Mouse (Mus musculus) thymus, adult 2 months (tissue): Measurements from ENCODE around the gene Bik. TPM values are rescaled to one million over a fixed set of nuclear protein-coding genes. Genes with fewer than 3 reads are reported as not detected.

Source experiments
- DNase-seq: peaks from one replicate; pipeline ENCODE4 v3.0.0; 2021
- H3K27ac ChIP-seq: fragments of 200-500 bp; 2 replicates; pipeline ENCODE4 v1.5.1; 2012; ENCODE audit warnings: low read length, control low read depth; ENCODE audit not compliant: control insufficient read depth, insufficient read depth
- H3K27me3 ChIP-seq: fragments of 200-500 bp; 2 replicates; pipeline ENCODE4 v1.6.1; 2012; ENCODE audit warnings: mild to moderate bottlenecking, low read length, moderate library complexity, mixed read lengths; ENCODE audit not compliant: control insufficient read depth, insufficient read depth
- H3K36me3 ChIP-seq: fragments of 200-500 bp; 2 replicates; pipeline ENCODE4 v1.6.1; 2012; ENCODE audit warnings: mild to moderate bottlenecking, low read length, moderate library complexity; ENCODE audit not compliant: control insufficient read depth, insufficient read depth
- H3K4me1 ChIP-seq: fragments of 200-500 bp; replicated peaks from 2 replicates; pipeline ENCODE4 v1.6.1; 2012; ENCODE audit warnings: low read length; ENCODE audit not compliant: control insufficient read depth, insufficient read depth
- H3K4me3 ChIP-seq: fragments of 200-500 bp; 2 replicates; pipeline ENCODE4 v1.5.1; 2012; ENCODE audit warnings: mild to moderate bottlenecking, low read length, control low read depth, moderate library complexity; ENCODE audit not compliant: control insufficient read depth, insufficient read depth
- CTCF ChIP-seq: fragments of 200-500 bp; IDR thresholded peaks from 2 replicates; pipeline ENCODE4 v1.5.1; 2012; ENCODE audit warnings: mild to moderate bottlenecking, control low read depth, low read length, moderate library complexity, borderline replicate concordance; ENCODE audit not compliant: control insufficient read depth, poor library complexity, insufficient read depth; ENCODE audit errors: extremely low read depth
- POLR2A ChIP-seq: fragments of 200-500 bp; IDR thresholded peaks from 2 replicates; pipeline ENCODE4 v1.6.1; 2012; ENCODE audit warnings: mild to moderate bottlenecking, low read length, control low read depth, moderate library complexity; ENCODE audit not compliant: control insufficient read depth, poor library complexity, insufficient read depth; ENCODE audit errors: extremely low read depth
- WGBS: fragments of 180-500 bp; shearing (Covaris S2); methylation state at CpG from one replicate; pipeline ENCODE4 v1.1.7; 2018; 5-methylcytosine and 5-hydroxymethylcytosine counted together
- polyA plus RNA-seq: library from polyadenylated mRNA; depleted of rRNA; stranded (reverse); fragments of >200 nt; gene quantifications from 2 replicates; pipeline ENCODE4 v1.2.3, GENCODE M21; 2012

Gene Bik
- polyA plus RNA-seq, 1 experiment, result 14.7 TPM

DNA sequence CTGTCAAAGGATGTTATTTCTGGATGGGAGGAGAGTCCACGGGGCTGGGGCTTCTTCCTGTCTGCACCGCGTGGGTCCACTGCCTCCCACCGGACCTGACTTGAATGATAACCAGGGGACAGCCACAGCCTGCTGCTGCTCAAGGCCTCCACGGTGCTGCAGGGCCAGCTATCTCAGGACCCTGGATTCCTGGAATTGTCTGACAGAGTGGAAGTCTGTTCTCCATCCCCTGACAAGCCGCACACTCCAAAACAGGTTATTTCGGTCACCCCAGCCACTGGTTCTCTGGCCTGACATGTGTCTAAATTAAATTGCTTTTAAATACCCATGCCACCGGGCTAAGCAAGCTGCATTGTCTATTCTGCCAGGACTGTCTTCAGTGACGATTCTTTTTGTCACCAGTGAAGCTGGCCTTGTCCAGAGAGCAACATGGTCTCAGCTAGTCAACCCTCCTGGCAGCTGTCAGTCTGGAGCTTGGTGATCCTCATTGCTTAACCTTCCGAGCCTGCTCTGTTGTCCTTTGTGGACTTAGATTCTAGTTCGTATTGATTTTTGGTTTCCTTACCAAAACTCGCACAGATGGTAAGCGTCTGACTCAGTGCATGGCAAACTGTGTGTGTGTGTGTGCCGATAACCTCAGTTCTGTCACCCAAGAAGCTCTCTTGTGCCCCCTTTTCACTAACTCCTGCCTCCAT is 2.9 kb upstream of the Bik start:
- 82% methylated on average over 14 of the region's 14 CpGs for WGBS
- peaks cover 2% of the 10 kb centered on the region; the same call in 1 of the 2 replicates for H3K27me3 ChIP-seq
- H3K4me1 ChIP-seq, result peaks cover 6% of the 10 kb centered on the region; the same call in 1 of the 2 replicates
- TF ChIP-seq CTCF, result no peak
- no peak for TF ChIP-seq POLR2A
- no peak overlapping the region for H3K27ac ChIP-seq
- DNase-seq, result no peak
- H3K4me3 ChIP-seq, result no peak overlapping the region
- no peaks in the 10 kb centered on the region for H3K36me3 ChIP-seq

DNA sequence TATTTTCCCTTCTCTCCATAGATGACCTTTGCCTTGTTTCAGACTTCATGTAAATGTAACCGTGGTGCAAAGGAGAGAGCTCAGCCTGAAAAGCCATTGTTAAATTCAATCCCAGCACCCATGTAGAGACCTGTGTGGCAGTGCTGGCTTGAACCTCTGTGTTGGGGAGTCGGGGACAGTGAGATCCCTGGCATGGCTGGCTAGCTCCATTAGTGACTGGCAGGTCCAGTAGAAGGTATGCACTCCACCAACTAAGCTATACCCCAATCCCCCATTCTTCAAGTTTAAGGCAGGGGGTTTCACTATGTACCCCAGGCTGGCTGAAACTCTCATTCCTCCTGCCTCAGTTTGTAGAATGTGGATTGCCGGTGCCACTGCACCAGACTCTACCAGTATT is 2.3 kb upstream of the Bik start:
- TF ChIP-seq POLR2A (no peak), CTCF (no peak)
- 93% methylated on average over 3 of the region's 3 CpGs for WGBS
- Histone ChIP-seq H3K27me3 (peaks cover 2% of the 10 kb centered on the region; the same call in 1 of the 2 replicates), H3K36me3 (no peaks in the 10 kb centered on the region), H3K4me3 (no peak overlapping the region), H3K4me1 (peaks cover 6% of the 10 kb centered on the region; the same call in 1 of the 2 replicates), H3K27ac (no peak overlapping the region)
- DNase-seq, result no peak

GRCm38 (mm10) chr15:83527092-83527437 is 403 bp downstream of the Bik start:
- Histone ChIP-seq H3K27me3 (peaks cover 2% of the 10 kb centered on the region; the same call in 1 of the 2 replicates), H3K27ac (no peak overlapping the region), H3K36me3 (no peaks in the 10 kb centered on the region), H3K4me1 (peaks cover 6% of the 10 kb centered on the region; the same call in 1 of the 2 replicates), H3K4me3 (peak overlapping the region; percentile 51)
- DNase-seq, result no peak
- 7% methylated on average over 26 of the region's 26 CpGs for WGBS
- TF ChIP-seq POLR2A (no peak; the same call in 1 of the 2 replicates), CTCF (no peak)

GRCm38 (mm10) chr15:83527747-83528146 is 1.1 kb downstream of the Bik start:
- 86% methylated on average over 2 of the region's 2 CpGs for WGBS
- H3K4me3 ChIP-seq, result no peak overlapping the region
- H3K27me3 ChIP-seq, result peaks cover 2% of the 10 kb centered on the region; the same call in 1 of the 2 replicates
- H3K4me1 ChIP-seq, result peaks cover 6% of the 10 kb centered on the region; the same call in 1 of the 2 replicates
- DNase-seq, result no peak
- no peaks in the 10 kb centered on the region for H3K36me3 ChIP-seq
- no peak overlapping the region for H3K27ac ChIP-seq
- no peak for TF ChIP-seq CTCF
- no peak for TF ChIP-seq POLR2A

- TF ChIP-seq POLR2A, result no peak
- TF ChIP-seq CTCF, result no peak
- Histone ChIP-seq H3K36me3 (no peaks in the 10 kb centered on the region), H3K27me3 (peaks cover 2% of the 10 kb centered on the region; the same call in 1 of the 2 replicates), H3K4me1 (peaks cover 6% of the 10 kb centered on the region; the same call in 1 of the 2 replicates), H3K4me3 (no peak overlapping the region), H3K27ac (no peak overlapping the region)
- WGBS, result 90% methylated on average over 4 of the region's 4 CpGs
- DNase-seq, result no peak
Observed at GRCm38 (mm10) chr15:83528892-83529291, 2.2 kb downstream of the Bik start.

DNA sequence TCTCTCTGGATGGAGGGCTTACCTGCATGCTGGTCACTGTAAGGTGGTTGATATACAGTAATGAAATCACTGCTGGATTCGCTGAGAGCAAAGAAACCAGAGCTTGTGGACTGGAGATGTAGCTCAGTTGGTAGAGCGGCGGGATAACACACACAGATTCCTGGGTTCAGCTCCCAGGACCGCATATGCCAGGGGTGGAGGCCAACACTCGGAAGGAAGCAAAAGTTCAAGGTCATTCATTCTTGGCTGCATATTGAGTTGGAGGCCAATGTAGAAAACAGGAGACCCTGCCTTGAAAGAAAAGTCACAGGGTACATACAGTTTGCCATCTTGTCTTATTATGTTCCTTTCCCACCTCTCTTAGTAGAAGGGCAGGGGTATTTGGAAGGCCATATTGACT is 3.1 kb downstream of the Bik start:
- no peaks in the 10 kb centered on the region for H3K36me3 ChIP-seq
- H3K4me3 ChIP-seq, result no peak overlapping the region
- WGBS, result 78% methylated on average over 5 of the region's 5 CpGs
- TF ChIP-seq POLR2A (no peak), CTCF (no peak)
- no peak for DNase-seq
- H3K4me1 ChIP-seq, result peaks cover 6% of the 10 kb centered on the region; the same call in 1 of the 2 replicates
- H3K27me3 ChIP-seq, result peaks cover 2% of the 10 kb centered on the region; the same call in 1 of the 2 replicates
- no peak overlapping the region for H3K27ac ChIP-seq
